Mouse (Mus musculus): ENCODE data around the gene Cd5l.
"Not testable (repeated sequence)": the region's sequence is repeated elsewhere in the genome, so short reads cannot be mapped to it uniquely, and the experiment has no call there.

The Cd5l gene

GRCm38 (mm10) chr3:87357581-87357980 lies at the start of gene Cd5l:
Gene Cd5l (plus strand): TSS chr3:87357881.
- no peak for DNase-seq (ENCODE audit: low spot score)

DNA sequence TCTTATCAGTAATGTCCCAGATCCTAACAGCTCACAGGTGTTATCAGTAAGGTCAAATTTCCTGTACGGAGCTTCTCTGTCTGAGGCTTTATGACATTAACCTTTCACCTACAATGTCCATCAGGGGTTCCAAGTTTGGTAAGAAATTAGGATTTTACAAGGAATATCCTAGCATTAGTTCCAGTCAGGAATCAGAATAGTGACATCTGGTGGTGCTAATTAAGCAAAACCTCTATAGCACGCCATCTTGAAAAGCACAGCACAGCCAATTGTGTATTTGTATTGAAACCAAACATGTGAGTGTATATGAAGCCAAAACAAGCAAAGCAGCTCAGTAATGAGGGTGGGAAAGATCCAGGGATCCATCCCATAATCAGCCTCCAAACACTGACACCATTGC lies 47.8 kb upstream of the Cd5l start:
- no peak for DNase-seq (ENCODE audit: low spot score)

- DNase-seq (ENCODE audit: low spot score): no peak
Observed at GRCm38 (mm10) chr3:87322557-87322956, 35.1 kb upstream of the Cd5l start.

DNA sequence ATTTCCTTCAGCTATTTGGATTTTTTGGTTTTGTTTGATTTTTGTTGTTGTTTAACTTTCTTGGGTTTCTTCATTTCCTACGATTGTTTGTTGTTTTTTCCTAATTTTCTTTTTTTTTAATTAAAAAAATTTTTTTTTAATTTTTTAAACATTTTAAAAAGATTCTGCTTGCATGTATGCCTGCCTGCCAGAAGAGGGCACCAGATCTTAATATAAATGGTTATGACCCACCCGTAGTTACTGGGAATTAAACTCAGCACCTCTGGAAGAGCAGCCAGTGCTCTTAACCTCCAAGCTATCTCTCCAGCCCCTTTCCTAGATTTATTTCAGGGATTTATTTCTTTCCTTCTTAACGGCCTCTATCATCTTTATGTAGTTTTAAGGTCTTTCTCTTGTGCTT lies 33.9 kb upstream of the Cd5l start:
- no peak for DNase-seq (ENCODE audit: low spot score)

DNA sequence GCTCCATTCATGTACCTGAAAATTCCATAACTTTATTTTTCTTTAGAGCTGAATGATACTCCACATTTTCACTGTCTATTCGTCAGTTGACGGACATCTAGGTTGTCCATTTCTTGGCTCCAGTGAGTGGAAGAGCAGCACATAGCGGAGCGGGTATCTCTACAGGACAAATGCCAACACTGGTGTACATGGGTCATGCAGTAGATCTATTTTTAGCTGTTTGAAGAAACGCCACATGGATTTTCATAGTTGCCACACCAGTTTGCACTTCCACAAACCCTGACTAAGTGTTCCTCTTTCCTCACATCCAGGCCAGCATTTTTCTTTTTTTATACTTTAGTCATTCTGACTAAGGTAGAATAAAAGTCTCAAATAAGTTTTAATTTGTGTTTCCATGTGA lies 19.8 kb upstream of the Cd5l start:
- DNase-seq (ENCODE audit: low spot score): no peak

- DNase-seq (ENCODE audit: low spot score): not testable (repeated sequence)
Observed at GRCm38 (mm10) chr3:87350992-87351391, 6.7 kb upstream of the Cd5l start.

- no peak for DNase-seq (ENCODE audit: low spot score)
Observed at GRCm38 (mm10) chr3:87359215-87359614, 1.5 kb downstream of the Cd5l start.

DNA sequence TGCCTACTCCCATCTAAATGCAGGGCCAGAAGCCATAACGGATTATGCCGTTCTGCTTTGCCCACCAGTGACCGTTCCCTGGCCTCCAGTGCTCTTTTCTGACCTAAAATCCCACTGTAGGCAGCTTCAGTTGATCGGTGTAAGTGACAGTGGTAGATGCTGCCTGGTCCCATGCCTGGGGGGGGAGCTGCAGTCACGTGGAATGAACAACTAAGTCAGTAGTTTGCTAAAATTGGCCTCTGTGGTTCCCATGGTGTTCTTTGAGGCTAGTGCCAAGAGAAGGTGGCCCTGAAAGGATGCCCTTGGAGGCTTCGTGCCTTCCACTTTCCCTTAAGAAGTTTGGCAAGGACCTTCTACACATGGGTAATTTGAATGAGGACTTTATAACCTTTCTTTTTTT lies 2.8 kb downstream of the Cd5l start:
- DNase-seq (ENCODE audit: low spot score): no peak

GRCm38 (mm10) chr3:87365691-87366090 lies 8.0 kb downstream of the Cd5l start:
- DNase-seq (ENCODE audit: low spot score): no peak

- no peak for DNase-seq (ENCODE audit: low spot score)
Observed at GRCm38 (mm10) chr3:87367511-87367910, 9.8 kb downstream of the Cd5l start.

DNA sequence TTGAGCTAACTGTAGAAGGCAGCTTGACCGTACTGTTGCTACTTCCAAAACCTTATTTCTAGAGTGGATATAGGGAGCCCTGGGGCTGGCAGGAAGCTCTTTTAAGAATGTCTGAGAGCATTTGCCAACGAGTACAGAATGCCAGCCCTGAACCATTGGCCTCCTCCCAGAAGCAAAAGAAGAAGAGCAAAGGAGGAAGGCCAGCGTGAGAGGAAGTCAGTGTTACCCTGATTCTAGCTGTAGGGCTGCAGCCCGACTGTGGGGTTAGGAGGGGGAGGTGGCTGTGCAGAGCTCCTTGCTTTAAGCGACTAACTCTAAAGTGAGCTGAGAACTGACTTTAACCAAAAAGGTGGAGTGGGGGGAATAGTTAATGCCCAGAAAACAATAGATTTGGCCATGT lies 11.5 kb downstream of the Cd5l start:
- no peak for DNase-seq (ENCODE audit: low spot score)

DNA sequence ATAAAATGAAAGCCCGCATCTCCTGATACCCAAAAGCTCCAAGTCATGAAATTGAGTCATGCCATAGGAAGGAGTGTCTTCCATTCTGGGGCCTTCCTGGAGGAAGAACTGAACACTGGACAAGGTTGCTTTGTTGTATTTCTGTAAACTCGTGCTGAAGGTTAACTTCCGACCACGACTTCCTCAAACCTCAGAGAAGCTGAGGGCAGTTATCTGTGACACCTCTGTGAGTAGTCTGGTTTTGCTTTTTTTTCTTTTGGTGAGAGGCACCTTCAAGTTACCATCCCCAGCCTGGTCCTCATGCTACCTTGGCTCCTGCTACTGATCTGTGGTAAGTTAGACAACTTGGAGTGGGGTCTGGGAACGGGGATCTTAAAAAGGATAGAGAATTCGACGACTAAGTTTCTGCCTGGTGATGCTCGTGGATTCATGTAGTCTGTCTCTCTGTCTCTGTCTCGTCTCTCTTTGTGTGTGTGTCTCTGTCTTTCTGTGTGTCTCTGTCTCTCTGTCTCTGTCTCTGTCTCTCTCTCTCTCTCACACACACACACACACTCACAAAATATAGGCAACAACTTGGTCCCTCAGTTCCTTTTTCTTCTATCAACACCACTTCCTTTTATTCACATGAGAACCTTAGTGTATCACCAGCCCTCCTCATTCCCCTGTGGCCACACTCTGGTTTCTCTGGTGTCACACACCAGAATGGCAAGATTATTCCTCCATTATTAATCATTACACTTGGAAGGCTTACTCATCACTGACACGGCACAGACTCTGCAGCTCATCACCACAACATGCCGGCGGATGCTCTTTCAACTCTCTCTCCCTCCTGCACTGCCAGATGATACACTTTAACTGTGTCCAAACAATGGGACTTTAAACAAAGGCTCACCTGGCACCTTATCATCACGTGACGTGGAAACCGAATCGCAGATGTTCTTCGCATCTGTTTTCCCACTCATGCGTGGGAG lies 18.8 kb downstream of the Cd5l start, which contains the start of gene Fcrl1:
TSS of gene Fcrl1 (plus strand) at position 193 of the 971 bp plus-strand sequence.
- no peak for DNase-seq (ENCODE audit: low spot score)

DNA sequence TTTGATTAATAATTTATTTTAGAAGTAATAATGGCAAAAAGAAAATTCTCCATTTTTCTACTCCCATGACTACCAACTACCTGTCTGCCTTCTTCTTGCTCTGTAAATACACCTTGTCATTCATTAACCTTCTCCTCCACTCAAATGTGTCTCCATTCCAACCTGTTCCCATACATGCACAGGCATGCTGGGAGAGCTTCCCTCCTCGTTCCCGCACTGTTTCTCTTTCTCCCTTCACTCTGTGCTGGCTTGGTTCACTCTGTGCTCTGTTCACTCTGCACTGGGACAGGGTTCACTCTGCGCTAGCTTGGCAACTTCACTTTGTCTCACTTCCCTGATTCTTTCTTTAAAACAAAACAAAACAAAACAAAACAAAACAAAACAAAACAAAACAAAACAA lies 19.5 kb downstream of the Cd5l start:
- DNase-seq (ENCODE audit: low spot score): no peak

GRCm38 (mm10) chr3:87377719-87378118 lies 20.0 kb downstream of the Cd5l start:
- no peak for DNase-seq (ENCODE audit: low spot score)

- not testable (repeated sequence) for DNase-seq (ENCODE audit: low spot score)
Observed at GRCm38 (mm10) chr3:87379641-87380315, 22.1 kb downstream of the Cd5l start.

GRCm38 (mm10) chr3:87381806-87382712 lies 24.4 kb downstream of the Cd5l start:
- DNase-seq (ENCODE audit: low spot score): no peak

- no peak for DNase-seq (ENCODE audit: low spot score)
Observed at GRCm38 (mm10) chr3:87383308-87383707, 25.6 kb downstream of the Cd5l start.

DNA sequence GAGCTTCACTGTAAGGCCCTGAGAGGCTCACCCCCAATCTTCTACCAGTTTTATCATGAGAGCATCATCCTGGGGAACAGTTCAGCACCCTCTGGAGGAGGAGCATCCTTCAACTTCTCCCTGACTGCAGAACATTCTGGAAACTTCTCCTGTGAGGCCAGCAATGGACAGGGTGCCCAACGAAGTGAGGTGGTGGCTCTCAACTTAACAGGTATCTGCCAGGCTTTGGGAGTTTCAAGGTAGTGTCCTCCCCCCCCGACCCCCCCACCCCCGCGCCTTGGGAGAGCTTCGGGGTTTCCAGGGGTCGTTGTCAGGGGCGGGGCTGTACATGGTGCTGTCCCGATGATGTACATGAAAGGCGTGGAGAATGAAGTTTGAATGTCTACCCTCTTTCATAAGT lies 27.4 kb downstream of the Cd5l start:
- no peak for DNase-seq (ENCODE audit: low spot score)

GRCm38 (mm10) chr3:87390935-87391334 lies 33.3 kb downstream of the Cd5l start:
- DNase-seq (ENCODE audit: low spot score): no peak

DNA sequence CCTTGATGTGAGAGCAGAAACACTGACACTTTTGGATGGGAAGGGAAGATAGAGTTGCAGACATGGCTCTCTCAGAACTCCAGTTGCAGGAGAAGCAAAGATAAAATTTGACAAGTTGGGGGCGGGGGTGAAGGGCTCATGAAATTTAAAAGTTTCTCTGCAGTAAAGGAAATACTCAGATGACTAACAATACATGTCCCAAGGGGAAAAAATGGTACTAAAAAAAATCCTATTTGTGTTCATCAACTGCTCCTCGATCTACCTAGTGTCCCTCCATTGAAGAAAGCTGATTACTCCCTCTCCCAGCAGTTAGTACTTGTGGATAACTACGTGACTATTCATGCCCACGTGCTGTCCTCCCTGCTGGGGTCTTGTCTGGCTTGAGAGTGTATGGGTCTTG lies 41.1 kb downstream of the Cd5l start:
- DNase-seq (ENCODE audit: low spot score): no peak

DNA sequence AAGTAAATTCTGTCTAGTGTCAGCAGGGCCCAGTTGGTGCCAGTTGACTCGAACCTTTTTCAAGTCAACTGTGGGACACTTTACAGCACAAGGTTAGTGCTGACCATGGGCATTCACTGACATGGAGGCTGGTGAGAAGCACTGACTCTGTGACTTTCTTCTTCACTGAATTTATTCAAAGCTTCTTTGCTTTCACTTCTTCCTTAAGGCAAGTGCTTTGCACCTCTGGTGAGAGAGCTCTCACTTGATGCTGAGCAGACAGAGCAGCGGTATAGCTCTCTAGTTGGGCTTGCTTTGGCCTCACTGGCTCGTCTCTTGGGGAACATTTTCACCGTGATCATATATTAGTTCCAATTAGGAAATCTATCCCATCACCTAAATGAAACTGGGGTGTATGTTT lies 42.2 kb downstream of the Cd5l start:
- DNase-seq (ENCODE audit: low spot score): no peak

DNA sequence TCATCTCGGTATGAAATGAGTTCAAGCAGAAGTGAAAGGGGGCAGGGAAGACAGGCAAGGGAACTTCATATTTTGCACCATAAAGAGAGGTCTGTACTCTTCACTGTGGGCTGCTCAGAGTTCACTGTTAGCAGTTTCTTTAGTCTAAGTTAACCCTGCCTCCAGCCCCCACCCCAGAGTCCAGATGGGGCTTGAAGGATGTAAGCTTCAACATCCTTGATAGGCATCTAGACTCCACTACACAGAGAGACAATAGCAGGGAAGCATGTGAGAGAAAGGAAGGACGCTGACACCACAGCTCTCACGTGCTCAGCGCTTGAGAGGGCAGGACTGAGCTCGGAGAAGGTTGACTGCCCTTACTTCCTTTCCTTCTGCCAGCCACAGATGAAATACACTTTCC lies 43.6 kb downstream of the Cd5l start:
- DNase-seq (ENCODE audit: low spot score): no peak

Measured in ovary, postnatal 10 days (tissue).